11 mouse cellular contexts compared by ENCODE assay signal in genomic region chr12:117501180-117501579, GRCm38 (mm10). TPM values are rescaled to one million over a fixed set of nuclear protein-coding genes. Genes with fewer than 3 reads are reported as not detected.
A peak's percentile ranks its signal among the peaks of the same experiment; 100 is the strongest.
DNase-seq lines count a peak whose midpoint lies in the region; ATAC-seq and TF ChIP-seq lines count a peak whose summit lies in the region.
"Had no signal": no experiment of that assay in that cellular context is flagged by ENCODE, and none has a peak within 500 bp of the region (broad histone marks: within the 10 kb centered on the region; RNA-seq: fewer than 3 reads in every experiment).

No protein-coding gene starts in this region.

- 42% methylated on average over 4 of the region's 4 CpGs for WGBS in heart, postnatal 0 days
- 60% methylated on average over 4 of the region's 4 CpGs for WGBS in liver, postnatal 0 days (ENCODE audit: insufficient replicate concordance)

- intact Hi-C loops in left cerebral cortex, postnatal 14 days (cut with DNase I), result loop anchor here (2.0 kb wide), 1 partner anchor 32 kb away; no protein-coding TSS in a partner anchor

- no peak overlapping the region for H3K9ac ChIP-seq in heart, postnatal 0 days (replicated peaks; ENCODE audit: low read depth, low read length)
- no peak overlapping the region for H3K9ac ChIP-seq in liver, postnatal 0 days (replicated peaks)
- H3K9ac ChIP-seq: embryonic facial prominence, embryonic 12.5 days; hindbrain, embryonic 15.5 days had no signal

- 0 out of 2 replicates have a peak, but pooled peaks have one; percentile 41 for ATAC-seq in heart, postnatal 0 days (ENCODE audit: insufficient read depth, low read depth)
- no peak for ATAC-seq in liver, postnatal 0 days
- ATAC-seq: activated CD4-positive, CD25-positive, alpha-beta regulatory T cell, adult 4 months had no signal

- peak; percentile 57 for DNase-seq in layer of hippocampus, adult 11-12 months (ENCODE audit: low spot score)
- no peak for DNase-seq in layer of hippocampus, adult 9-10 months (ENCODE audit: low spot score)
- peak; percentile 78 to 83 for DNase-seq in frontal cortex, adult 2 months (ENCODE audit: extremely low spot score in 1 of 2, low spot score in 1 of 2)
- DNase-seq in heart, postnatal 0 days (ENCODE audit: low spot score), result peak; percentile 49
- peak; percentile 69 to 89 for DNase-seq in left cerebral cortex, postnatal 14 days (ENCODE audit: low spot score in 2 of 2)
- no peak for DNase-seq in cerebellum, postnatal 4 days (ENCODE audit: low spot score in 2 of 2)
- no peak for DNase-seq in liver, postnatal 0 days
- no peak for DNase-seq in MN1 (ENCODE audit: low spot score)

- TF ChIP-seq EP300 in heart, postnatal 0 days (IDR thresholded peaks at IDR 0.05; ENCODE audit: low read depth), result no peak
- TF ChIP-seq EP300 in liver, postnatal 0 days (IDR thresholded peaks at IDR 0.05; ENCODE audit: low read depth), result no peak

- no peak overlapping the region for H3K4me2 ChIP-seq in heart, postnatal 0 days (ENCODE audit: low read depth, low read length)
- H3K4me2 ChIP-seq in liver, postnatal 0 days (ENCODE audit: low read depth, low read length), result no peak overlapping the region
- H3K4me2 ChIP-seq: embryonic facial prominence, embryonic 12.5 days; hindbrain, embryonic 15.5 days had no signal

- H3K9me3 ChIP-seq in heart, postnatal 0 days (replicated peaks; ENCODE audit: control insufficient read depth, low read length), result no peaks in the 10 kb centered on the region
- no peaks in the 10 kb centered on the region for H3K9me3 ChIP-seq in liver, postnatal 0 days (ENCODE audit: low read length)
- H3K9me3 ChIP-seq: embryonic facial prominence, embryonic 12.5 days; hindbrain, embryonic 15.5 days had no signal

- H3K4me1 ChIP-seq in heart, postnatal 0 days (ENCODE audit: control insufficient read depth, insufficient read depth), result no peaks in the 10 kb centered on the region
- no peaks in the 10 kb centered on the region for H3K4me1 ChIP-seq in liver, postnatal 0 days (ENCODE audit: insufficient read depth)

- 0 out of 2 replicates have a peak overlapping the region, but pooled peaks have one; percentile 17 for H3K27ac ChIP-seq in heart, postnatal 0 days (ENCODE audit: low read depth)
- no peak overlapping the region for H3K27ac ChIP-seq in liver, postnatal 0 days (ENCODE audit: low read depth)
- H3K27ac ChIP-seq: embryonic facial prominence, embryonic 12.5 days; hindbrain, embryonic 15.5 days had no signal

- H3K27me3 ChIP-seq in heart, postnatal 0 days (ENCODE audit: control insufficient read depth, insufficient read depth, low read length), result no peaks in the 10 kb centered on the region
- H3K27me3 ChIP-seq in liver, postnatal 0 days (ENCODE audit: insufficient read depth, low read length), result no peaks in the 10 kb centered on the region
- H3K27me3 ChIP-seq: embryonic facial prominence, embryonic 12.5 days; hindbrain, embryonic 15.5 days had no signal

- no peaks in the 10 kb centered on the region for H3K36me3 ChIP-seq in heart, postnatal 0 days (replicated peaks; ENCODE audit: control insufficient read depth, insufficient read depth, low read length)
- no peaks in the 10 kb centered on the region for H3K36me3 ChIP-seq in liver, postnatal 0 days (replicated peaks; ENCODE audit: insufficient read depth, low read length)
- H3K36me3 ChIP-seq: embryonic facial prominence, embryonic 12.5 days; hindbrain, embryonic 15.5 days had no signal

- H3K4me3 ChIP-seq in heart, postnatal 0 days (ENCODE audit: low read depth, low read length), result no peak overlapping the region
- H3K4me3 ChIP-seq in liver, postnatal 0 days (ENCODE audit: low read depth, low read length), result no peak overlapping the region
- H3K4me3 ChIP-seq: embryonic facial prominence, embryonic 12.5 days; hindbrain, embryonic 15.5 days had no signal

- TF ChIP-seq CTCF in heart, postnatal 0 days (IDR thresholded peaks at IDR 0.05; ENCODE audit: low read depth), result no peak
- TF ChIP-seq CTCF in liver, postnatal 0 days (IDR thresholded peaks at IDR 0.05; ENCODE audit: low read depth), result no peak

RNA-seq across cellular contexts. Expression of gene Rapgef5, which starts 15.1 kb away (rescaled TPM):
- 44.0 and 56.6 TPM in 2 replicates for polyA plus RNA-seq in frontal cortex, adult 2 months (2012; rRNA removed)
- total RNA-seq in heart, postnatal 0 days (2014; rRNA removed; ENCODE audit: low replicate concordance), result 23.2 and 30.8 TPM in 2 replicates
- 10.0 and 11.1 TPM in 2 replicates for polyA plus RNA-seq in heart, postnatal 0 days (2015; fragmentation: Nextera tagmentation; extraction: Ambion mirVana)
- total RNA-seq in left cerebral cortex, postnatal 14 days (2021), result 100 to 1,000 TPM; 129 to 141 TPM
- polyA plus RNA-seq in liver, postnatal 0 days (2015; fragmentation: Nextera tagmentation; extraction: Ambion mirVana), result 2.1 and 2.2 TPM in 2 replicates

Comparison
In these comparisons a context has a peak if more than half of its experiments do, and no peak if none do; other contexts are left out.
1. DNase-seq: peak in layer of hippocampus, adult 11-12 months (single experiment), frontal cortex, adult 2 months (2 of 2), heart, postnatal 0 days (single experiment) and left cerebral cortex, postnatal 14 days (2 of 2); none in layer of hippocampus, adult 9-10 months (single experiment), cerebellum, postnatal 4 days (0 of 2), liver, postnatal 0 days (single experiment) and MN1 (single experiment).